Mouse (Mus musculus): Measurements from ENCODE around the gene Ssr1.

DNA sequence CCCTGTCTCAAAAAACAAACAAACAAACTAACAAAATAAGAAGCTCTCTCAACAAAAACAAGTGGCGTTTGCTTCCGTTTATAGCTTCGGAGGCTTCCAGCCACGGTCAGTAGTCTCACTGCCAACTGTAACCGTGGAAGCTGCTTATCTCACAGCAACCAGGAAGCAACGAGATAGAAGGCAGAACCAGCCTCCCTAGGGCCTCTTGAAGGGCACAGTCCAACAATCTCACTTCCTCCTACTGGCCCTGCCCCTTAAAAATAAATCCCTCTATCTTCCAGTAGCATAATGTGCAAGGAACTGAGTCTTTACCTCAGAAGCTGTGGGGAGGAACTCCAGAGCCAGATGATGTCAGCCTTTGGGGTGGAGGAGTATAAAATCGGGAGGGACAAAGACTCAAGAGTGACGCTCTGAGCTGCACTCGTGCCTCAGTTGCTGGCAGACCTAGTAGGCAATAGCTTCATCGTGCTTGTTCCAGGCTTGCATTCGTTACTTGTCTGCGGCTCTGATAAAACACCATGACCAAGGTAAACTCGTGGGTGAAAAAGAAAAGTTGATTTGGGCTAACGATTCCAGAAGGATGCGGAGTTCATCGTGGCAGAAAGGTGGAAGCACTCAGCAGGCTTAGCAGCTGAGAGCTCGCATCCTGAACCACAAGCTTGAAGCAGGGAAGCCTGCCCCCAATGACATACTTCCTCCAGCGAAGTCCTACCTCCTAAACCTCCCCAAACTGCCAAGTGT lies 35.3 kb downstream of the Ssr1 start:
- TF ChIP-seq POLR2A (IDR thresholded peaks at IDR 0.05; ENCODE audit: insufficient read depth, low read length): no peak
- TF ChIP-seq CTCF (IDR thresholded peaks at IDR 0.05; ENCODE audit: low read depth, low read length): no peak
- no peak for TF ChIP-seq EP300 (IDR thresholded peaks at IDR 0.05; ENCODE audit: insufficient read depth, low read depth, low read length)

All from ES-Bruce4 (cell line).